Mouse (Mus musculus): ENCODE data around the gene Gadl1.

DNA sequence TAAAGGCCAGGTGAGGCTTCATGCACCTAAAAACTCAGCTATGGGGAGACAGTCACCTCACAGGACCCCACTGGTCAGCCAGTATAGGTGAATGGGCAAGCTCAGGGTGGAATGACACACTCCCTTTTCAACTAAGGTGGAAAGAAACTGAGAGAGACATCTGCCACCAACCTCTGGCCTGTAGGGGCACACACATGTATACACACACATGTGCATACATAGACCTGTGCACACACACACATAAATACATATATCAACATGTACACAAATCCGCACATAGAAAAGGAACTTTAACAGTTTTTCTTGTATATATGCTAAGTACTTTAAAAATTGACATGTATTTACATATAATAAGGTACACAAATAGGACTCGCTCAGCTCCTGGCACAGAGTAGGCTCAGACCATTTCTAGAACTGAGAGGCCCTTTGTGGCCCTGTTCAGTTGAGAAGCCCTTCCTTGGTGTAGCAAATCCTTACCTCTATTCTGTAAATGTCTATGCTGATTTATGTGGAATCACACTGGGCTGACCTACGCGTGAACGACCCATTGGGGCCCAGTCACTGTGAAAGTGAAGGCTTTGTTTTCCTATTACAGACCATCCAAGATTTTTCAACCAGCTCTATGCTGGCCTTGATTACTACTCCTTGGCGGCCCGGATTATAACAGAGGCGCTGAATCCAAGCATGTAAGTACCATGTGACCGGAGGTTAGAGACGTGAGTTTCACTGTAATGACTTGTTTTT is 34.5 kb downstream of the Gadl1 start:
- TF ChIP-seq EP300 (IDR thresholded peaks at IDR 0.05; ENCODE audit: low read length): no peak
- TF ChIP-seq CTCF (conservative IDR thresholded peaks at IDR 0.05 in 1 of 2, IDR thresholded peaks at IDR 0.05 in 1 of 2; ENCODE audit: low read depth in 2 of 2, low read length in 2 of 2): no peak
- no peak for TF ChIP-seq MEF2A (IDR thresholded peaks at IDR 0.05; ENCODE audit: borderline replicate concordance, low read depth, low read length)
- no peak for TF ChIP-seq SIN3A (IDR thresholded peaks at IDR 0.05; ENCODE audit: low read length)
- no peak for TF ChIP-seq RAD21 (IDR thresholded peaks at IDR 0.05; ENCODE audit: low read depth, low read length)
- no peak for TF ChIP-seq ZKSCAN1 (IDR thresholded peaks at IDR 0.05; ENCODE audit: borderline replicate concordance, low read depth, low read length)
- TF ChIP-seq POLR2A (IDR thresholded peaks at IDR 0.05; ENCODE audit: low read depth, low read length): no peak
